Mouse (Mus musculus) CH12F3 (cell line): ENCODE results near the gene Olfr1294.

Experiments
- in situ Hi-C: fragments of 300-500 bp; cut with MboI; formaldehyde crosslinking; loops from 2 replicates; pipeline ENCODE4 v1.14.3; 2020; ENCODE audit warnings: low sequenced_read_pairs

Gene Olfr1294

DNA sequence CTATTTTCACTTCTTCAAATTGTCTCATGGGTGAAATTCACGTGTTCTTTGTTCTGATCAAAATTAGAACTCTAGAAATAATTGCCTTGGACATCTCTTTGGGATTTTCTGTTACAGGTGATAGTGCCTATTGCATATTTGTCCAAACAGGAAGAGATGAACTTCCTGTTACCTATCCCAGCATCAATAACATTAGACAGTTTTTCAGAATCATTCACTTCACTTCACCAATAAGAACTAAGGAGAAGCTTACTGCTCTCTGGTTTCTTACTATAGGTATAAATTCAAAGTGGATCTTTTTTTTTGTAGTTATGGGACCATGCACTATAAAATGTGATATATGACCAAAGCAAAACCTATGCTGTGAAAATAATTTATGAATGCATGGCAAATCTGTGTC, at the start of gene Olfr1294:
Gene Olfr1294, minus strand, starts transcription at position 101 of the 400 bp plus-strand sequence.
- in situ Hi-C loops: no loop called here

DNA sequence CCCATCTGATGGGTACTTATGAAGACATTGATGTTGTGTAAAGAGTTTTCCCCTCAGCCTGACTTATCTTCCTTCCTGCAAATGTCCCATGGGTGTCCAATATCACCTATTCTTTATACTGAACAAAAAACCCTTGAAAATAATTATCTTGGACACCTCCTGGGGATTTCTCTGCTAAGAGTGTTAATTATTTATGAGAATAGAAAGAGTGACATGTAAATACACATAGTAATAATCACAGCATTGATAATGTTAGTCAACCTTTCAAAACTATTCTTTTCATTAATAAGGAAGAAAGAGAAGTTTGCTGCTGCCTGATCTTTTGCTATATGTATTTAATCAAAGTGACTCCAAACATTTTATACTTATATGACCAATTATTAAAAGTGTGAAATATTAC, 29.5 kb upstream of the Olfr1294 start, which contains the start of gene Olfr1295:
Gene Olfr1295, minus strand, starts transcription at position 101 of the 400 bp plus-strand sequence.
- in situ Hi-C loops: no loop called here

DNA sequence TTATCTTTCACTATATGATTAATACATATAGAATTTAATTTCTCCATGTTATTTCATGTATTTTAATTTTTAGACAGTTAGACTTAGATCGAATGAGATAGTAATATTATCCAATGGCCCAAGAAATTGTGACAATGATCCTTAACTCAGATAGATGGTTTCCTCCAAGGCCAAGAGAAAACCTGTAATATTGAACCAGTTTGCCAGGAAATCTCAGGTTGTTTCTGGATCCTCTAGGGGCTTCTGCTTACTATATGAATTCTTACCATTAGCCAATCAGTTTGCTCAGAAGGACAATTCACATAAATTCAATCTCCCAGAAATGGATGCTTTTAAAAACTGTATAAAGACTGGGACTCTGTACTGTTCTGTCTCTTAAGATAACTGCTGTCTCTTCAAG, 15.2 kb downstream of the Olfr1294 start, which contains the start of gene Olfr1293-ps:
Gene Olfr1293-ps, plus strand, starts transcription at position 301 of the 400 bp plus-strand sequence.
- in situ Hi-C loops: no loop called here

GRCm38 (mm10) chr2:111517451-111517850, 22.6 kb downstream of the Olfr1294 start:
- in situ Hi-C loops: no loop called here

DNA sequence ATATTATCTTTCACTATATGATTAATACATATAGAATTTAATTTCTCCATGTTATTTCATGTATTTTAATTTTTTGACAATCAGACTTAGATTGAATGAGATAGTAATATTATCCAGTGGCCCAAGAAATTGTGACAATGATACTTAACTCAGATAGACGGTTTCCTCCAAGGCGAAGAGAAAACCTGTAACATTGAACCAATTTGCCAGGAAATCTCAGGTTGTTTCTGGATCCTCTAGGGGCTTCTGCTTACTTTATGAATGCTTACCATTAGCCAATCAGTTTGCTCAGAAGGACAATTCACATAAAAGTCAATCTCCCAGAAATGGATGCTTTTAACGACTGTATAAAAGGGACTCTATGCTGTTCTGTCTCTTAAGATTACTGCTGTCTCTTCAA, 43.2 kb downstream of the Olfr1294 start, which contains the start of gene Olfr1291-ps1:
Gene Olfr1291-ps1, plus strand, starts transcription at position 301 of the 400 bp plus-strand sequence.
- in situ Hi-C loops: no loop called here

DNA sequence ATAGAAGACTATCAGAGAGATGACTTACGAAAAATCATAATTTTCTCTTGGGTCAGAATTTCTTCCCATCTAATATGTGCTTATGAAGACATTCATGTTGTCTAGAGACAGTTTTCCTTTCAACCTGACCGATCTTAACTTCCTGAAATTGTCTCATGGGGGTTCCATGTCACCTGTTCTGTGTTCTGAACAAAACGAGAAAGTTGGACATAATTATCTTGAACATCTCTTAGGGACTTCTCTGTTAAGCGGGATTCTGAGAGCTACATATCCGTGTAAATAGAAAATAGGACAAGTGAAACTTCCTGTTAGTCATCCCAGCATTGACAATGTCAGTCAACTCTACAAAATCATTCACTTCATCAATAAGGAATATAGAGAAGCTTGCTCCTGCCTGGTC, 46.4 kb downstream of the Olfr1294 start, which contains the start of gene Olfr1290:
Gene Olfr1290, minus strand, starts transcription at position 101 of the 400 bp plus-strand sequence.
- in situ Hi-C loops: no loop called here
